Mouse (Mus musculus) cerebellum, adult 9-11 months (tissue): ENCODE data around the gene Mertk.
A peak's percentile ranks its signal among the peaks of the same experiment; 100 is the strongest.
"Not testable (repeated sequence)": the region's sequence is repeated elsewhere in the genome, so short reads cannot be mapped to it uniquely, and the experiment has no call there.

Experiments used
- DNase-seq: peaks from one replicate; pipeline ENCODE4 v3.0.0; 2022

Mertk gene

GRCm38 (mm10) chr2:128698693-128699181 lies at the start of gene Mertk:
Mertk (plus strand) TSS chr2:128698956.
- DNase-seq: peak; percentile 48

DNA sequence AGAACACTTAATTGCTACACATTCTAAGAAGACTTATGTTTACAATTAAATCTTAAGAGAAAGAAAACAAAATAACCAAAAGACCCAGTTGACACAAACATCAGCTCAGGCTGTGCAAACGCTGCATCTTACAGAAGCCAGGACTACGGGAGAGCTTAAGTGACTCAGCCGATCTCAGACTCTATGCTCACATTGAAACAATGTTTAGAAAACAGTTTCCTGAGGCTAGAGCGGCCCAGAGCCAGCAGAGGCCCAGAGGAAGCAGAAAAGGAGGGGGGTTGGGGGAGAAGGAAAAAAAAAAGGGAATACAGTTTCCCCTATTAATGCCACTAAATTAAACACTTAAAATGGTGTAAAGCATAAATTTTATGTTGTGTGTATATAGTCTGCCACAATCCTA lies 18.1 kb upstream of the Mertk start:
- DNase-seq: no peak

GRCm38 (mm10) chr2:128686921-128687557 lies 11.7 kb upstream of the Mertk start, which contains the start of gene Anapc1:
Anapc1 (minus strand) TSS chr2:128687391.
- peak; percentile 89 for DNase-seq

- DNase-seq: no peak
Observed at GRCm38 (mm10) chr2:128687558-128688120, 11.1 kb upstream of the Mertk start.

DNA sequence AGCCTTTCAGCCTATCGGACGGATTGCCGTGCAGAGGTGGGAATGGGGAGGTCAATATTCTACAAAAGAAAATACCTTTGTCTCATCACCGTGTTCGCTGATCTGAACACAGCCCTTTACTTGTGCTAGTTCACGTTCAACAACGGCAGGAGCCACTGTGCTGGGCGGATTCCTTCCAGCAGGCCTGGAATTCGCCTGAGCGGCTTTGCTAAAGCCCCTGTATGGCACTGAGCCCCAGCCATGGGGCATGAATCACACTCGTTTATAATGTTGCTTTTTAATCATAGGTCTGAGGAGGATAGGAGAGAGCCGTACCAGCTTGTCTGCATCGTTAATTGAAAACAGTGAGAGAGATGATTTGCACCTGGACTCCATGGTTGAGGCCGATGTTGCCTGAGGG lies 6.4 kb upstream of the Mertk start:
- DNase-seq: no peak

DNA sequence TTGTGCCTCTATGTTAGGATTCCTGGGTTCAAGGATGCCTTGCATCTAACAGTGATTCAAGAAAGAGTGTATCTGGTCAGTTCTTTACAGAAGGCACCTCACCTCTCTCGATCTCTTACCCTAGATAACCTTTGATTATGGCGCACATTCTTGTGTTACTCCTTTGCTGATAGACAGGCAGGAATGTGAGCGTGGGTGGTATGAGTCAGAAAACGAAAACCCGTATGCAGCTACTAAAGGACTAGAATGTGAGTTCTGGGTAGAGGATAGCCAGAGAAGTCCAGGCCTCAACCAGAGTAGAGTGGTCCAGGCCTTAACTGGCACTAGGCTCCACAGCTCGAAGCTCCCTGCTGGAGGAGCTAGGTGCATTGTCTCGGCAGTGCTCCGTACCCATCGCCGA lies 6.0 kb upstream of the Mertk start:
- DNase-seq: no peak

- DNase-seq: no peak
Observed at GRCm38 (mm10) chr2:128693236-128693635, 5.5 kb upstream of the Mertk start.

- not testable (repeated sequence) for DNase-seq
Observed at GRCm38 (mm10) chr2:128693828-128694227, 4.9 kb upstream of the Mertk start.

GRCm38 (mm10) chr2:128694548-128694947 lies 4.2 kb upstream of the Mertk start:
- no peak for DNase-seq

DNA sequence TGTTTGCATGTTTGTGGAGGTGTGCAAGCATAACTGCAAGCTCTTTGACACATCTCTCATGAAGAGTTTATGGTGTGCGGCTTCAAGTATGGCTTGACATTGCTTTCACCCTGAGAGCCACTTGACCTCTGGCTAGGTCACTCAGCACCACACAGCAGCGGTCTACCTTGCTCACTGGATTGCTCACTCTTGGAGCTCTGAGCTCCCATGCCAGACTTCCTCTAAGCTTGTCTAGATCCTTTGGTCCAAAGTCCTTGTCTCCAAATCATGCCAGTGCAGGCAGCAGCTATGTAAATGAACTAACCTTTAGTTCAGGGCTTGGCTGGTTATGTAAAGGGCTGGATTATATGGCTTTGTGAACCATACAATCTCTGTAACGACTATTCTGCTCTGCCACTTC lies 2.3 kb upstream of the Mertk start:
- no peak for DNase-seq

GRCm38 (mm10) chr2:128697047-128697446 lies 1.7 kb upstream of the Mertk start:
- DNase-seq: no peak

GRCm38 (mm10) chr2:128697566-128697965 lies 1.2 kb upstream of the Mertk start:
- no peak for DNase-seq

DNA sequence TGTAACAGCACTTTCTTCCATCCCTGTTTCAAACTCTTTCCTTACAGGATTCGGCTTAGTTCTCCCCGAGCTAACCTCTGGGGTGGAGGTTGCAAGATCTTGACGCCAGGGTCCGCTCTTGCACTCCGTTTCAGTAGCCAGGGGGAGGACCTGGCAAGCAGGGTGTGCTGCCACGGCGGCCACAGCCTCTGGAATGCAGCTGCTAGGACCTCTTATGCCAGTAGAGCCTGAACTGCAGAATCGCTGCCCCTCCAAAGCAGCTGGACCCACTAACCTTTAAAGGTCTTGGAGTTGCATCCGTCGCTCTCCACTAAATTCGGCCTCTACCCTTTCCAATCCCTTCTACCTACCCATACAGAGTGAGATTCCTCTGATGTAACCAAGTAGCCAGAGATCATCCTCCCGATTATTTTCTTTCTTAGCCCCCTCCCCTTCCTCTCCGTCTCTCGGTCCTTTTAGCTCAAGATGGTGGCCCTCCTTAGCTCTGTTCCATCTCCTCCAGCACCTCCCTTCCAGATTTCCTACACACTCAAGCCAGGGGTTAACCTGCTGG lies 540 bp upstream of the Mertk start:
- DNase-seq: peak; percentile 40

DNA sequence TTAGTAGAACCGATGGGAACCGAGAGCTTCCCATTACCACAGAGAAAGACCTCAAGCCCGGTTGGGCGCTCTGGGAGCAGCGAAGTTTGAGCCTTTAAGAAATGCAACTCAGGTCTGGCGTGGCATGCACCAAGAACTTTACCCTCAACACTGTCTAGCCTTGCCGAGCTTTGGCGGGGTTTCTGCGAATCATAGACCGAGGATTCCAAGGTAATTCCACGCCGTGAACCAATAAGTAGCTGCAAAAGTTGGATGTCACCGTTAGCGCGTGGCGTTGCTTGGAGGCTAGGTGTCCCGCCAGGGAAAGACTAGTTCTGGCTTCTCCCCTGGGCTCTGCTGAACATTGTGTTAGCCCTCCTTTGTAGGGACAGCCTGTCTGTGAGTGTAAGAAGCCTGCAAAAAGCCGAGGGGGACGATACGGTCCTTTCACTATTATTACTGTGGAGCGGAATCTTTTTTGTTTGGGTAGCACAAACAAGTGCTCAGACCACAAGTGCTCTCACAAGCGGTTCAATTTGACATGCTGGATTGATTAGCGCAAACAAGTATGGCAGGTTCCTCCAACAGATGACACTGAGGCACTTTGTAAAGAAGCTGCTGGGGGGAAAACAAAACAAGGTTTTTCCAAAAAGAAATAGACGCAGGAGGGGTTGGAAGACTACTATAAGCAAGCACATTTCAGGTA lies 587 bp downstream of the Mertk start:
- DNase-seq: no peak

DNA sequence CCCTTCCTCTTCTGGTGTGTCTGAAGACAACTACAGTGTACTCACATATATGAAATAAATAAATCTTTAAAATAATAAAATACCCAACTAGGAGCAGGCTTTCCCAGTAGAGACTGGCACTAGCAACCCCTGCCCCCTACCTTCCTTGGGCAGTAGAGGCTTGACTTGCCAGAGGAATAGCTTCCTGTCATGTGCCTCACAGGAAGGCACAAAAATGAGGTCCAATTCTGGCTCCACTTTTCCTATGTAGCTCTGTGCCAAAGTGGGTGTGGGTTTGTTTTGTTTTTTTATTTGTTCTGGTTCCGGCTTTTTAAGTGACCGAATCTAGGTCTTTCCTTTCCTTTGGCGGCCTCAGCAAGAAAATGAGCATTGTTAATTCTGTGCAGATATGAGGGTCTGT lies 5.7 kb downstream of the Mertk start:
- DNase-seq: no peak

GRCm38 (mm10) chr2:128709264-128709663 lies 10.5 kb downstream of the Mertk start:
- DNase-seq: no peak

GRCm38 (mm10) chr2:128710609-128711008 lies 11.9 kb downstream of the Mertk start:
- DNase-seq: no peak

- DNase-seq: no peak
Observed at GRCm38 (mm10) chr2:128712940-128713339, 14.2 kb downstream of the Mertk start.

DNA sequence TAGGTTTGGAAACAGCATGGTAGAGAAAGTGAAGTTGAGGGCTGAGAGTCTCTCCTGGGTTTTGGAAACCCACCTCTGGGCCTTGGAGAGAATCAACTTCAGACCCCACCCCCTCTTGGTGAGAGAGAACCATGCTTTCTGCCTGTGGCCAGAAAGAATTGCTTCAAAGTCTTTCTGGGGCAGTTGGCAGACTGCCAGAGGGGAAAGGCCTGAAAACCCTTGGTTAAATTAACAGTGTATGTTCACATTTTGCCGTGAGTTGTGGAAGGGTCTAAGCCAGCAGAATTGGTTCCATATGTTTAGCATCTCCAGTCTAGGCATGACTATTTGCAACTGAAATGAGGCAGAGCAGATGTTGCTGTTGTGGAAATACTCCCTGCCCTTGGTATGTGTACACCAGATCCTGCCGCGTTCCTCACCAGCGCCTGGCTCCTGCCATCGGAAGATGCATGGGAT lies 14.8 kb downstream of the Mertk start:
- no peak for DNase-seq

- no peak for DNase-seq
Observed at GRCm38 (mm10) chr2:128714724-128715241, 16.0 kb downstream of the Mertk start.

DNA sequence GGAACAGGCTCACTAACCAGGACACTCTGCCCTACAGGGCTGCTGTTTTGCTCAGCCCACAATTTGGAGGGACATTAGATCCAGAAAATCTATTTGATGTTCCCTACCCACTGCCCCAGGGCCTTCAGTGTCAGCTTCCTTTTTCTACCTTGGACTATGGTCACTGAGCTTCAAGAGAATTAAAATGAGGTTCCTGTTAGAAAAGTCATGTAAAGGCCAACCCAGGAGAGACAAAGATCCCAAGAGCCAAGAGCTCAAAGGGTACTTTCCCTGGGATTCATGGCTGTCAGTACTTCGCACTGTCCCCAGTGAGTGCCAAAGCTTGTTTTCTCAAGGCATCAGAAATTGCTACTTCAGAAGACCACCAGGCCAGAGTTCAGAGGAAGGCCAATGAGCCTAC lies 17.2 kb downstream of the Mertk start:
- DNase-seq: no peak

DNA sequence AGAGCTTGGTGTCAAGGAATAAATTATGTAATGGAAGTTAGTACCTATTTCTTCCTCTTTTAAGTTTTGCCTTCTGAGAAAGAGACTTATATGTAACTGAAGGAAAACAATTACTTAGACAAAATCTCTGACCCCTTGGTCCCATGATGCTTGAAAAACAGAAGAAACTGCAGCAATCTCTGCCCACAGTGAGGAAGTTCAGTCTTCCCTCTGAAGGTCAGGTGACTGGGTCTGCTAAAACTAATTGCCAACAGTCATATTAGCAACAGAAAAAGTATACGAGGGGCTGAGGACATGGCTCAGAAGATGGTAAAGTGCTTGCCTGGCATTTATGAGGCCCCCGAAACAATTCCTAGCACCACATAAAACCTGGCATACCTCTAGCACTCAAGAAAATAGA lies 20.6 kb downstream of the Mertk start:
- no peak for DNase-seq

GRCm38 (mm10) chr2:128722106-128722710 lies 23.5 kb downstream of the Mertk start:
- no peak for DNase-seq
